9 mouse cellular contexts compared by ENCODE assay signal in the genomic region with DNA sequence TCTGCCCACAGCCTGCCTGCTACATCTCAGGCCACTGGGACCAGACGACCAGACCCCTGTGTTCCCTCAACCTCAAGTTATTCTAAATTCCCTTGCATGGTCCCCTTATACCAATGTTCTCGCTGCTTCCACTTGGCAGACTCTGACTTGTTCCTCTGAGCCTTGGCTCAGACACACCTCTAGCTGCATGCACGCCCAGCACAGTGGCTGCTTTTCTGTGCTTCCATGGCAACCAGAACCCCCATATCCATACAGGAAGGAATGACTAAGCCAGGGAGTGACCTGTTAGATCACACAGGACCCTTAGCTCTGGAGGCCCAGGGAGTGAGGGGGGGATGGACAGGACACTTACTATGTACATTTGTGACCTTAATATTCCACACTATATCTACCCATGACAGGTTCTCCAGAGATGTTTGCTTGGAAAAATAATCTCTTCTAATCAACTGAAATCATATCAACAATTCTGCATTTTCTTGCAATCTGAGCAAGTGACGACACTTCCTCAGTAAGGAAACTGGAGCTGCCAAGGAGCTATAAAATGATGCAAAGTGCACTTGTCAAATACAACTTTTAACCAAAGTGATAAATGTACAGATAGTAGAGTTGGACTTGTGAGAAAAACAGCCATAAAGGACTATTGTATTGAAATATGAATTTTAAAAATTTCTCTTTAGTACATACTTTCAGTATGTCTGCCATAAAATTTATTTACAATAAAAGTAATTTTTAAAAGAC. TPM values are rescaled to one million over a fixed set of nuclear protein-coding genes. Genes with fewer than 3 reads are reported as not detected.
A peak's percentile ranks its signal among the peaks of the same experiment; 100 is the strongest.
DNase-seq lines count a peak whose midpoint lies in the region; ATAC-seq lines count a peak whose summit lies in the region.
"Had no signal": no experiment of that assay in that cellular context is flagged by ENCODE, and none has a peak within 500 bp of the region (broad histone marks: within the 10 kb centered on the region; RNA-seq: fewer than 3 reads in every experiment).

No protein-coding gene starts in this region.

- H3K27me3 ChIP-seq in limb, embryonic 13.5 days, result no peaks in the 10 kb centered on the region
- no peaks in the 10 kb centered on the region for H3K27me3 ChIP-seq in limb, embryonic 10.5 days (ENCODE audit: low read depth, poor library complexity, severe bottlenecking)
- no peaks in the 10 kb centered on the region for H3K27me3 ChIP-seq in heart, embryonic 10.5 days (ENCODE audit: insufficient read depth, poor library complexity, severe bottlenecking)
- H3K27me3 ChIP-seq: lung, embryonic 15.5 days had no signal

- peaks cover 9% of the 10 kb centered on the region for H3K36me3 ChIP-seq in limb, embryonic 13.5 days
- H3K36me3 ChIP-seq in limb, embryonic 10.5 days, result no peaks in the 10 kb centered on the region
- no peaks in the 10 kb centered on the region for H3K36me3 ChIP-seq in heart, embryonic 10.5 days
- H3K36me3 ChIP-seq: lung, embryonic 15.5 days had no signal

- no peak overlapping the region for H3K4me2 ChIP-seq in limb, embryonic 13.5 days (replicated peaks)
- H3K4me2 ChIP-seq: lung, embryonic 15.5 days had no signal

- 52% methylated on average over 4 of the region's 4 CpGs for WGBS in limb, embryonic 13.5 days
- 64% methylated on average over 4 of the region's 4 CpGs for WGBS in limb, embryonic 10.5 days
- 38% methylated on average over 4 of the region's 4 CpGs for WGBS in heart, embryonic 10.5 days

- peak; percentile 54; the same call in 1 of the 2 replicates for ATAC-seq in limb, embryonic 13.5 days (ENCODE audit: low FRiP score, low read depth)

- H3K4me3 ChIP-seq in limb, embryonic 13.5 days, result no peak overlapping the region
- H3K4me3 ChIP-seq in limb, embryonic 10.5 days, result no peak overlapping the region
- no peak overlapping the region for H3K4me3 ChIP-seq in heart, embryonic 10.5 days
- H3K4me3 ChIP-seq: heart, adult 2 months; lung, embryonic 15.5 days had no signal

- H3K4me1 ChIP-seq in limb, embryonic 13.5 days, result peaks cover 4% of the 10 kb centered on the region; the same call in 1 of the 2 replicates
- H3K4me1 ChIP-seq in limb, embryonic 10.5 days, result peaks cover 7% of the 10 kb centered on the region
- H3K4me1 ChIP-seq in heart, embryonic 10.5 days, result peaks cover 36% of the 10 kb centered on the region
- H3K4me1 ChIP-seq: lung, embryonic 15.5 days had no signal

- H3K27ac ChIP-seq in limb, embryonic 13.5 days, result no peak overlapping the region
- no peak overlapping the region for H3K27ac ChIP-seq in limb, embryonic 10.5 days
- H3K27ac ChIP-seq in heart, embryonic 10.5 days, result 0 out of 2 replicates have a peak overlapping the region, but pooled peaks have one; percentile 39
- H3K27ac ChIP-seq: heart, adult 2 months; lung, embryonic 15.5 days had no signal

- H3K9me3 ChIP-seq in limb, embryonic 13.5 days, result no peaks in the 10 kb centered on the region
- no peaks in the 10 kb centered on the region for H3K9me3 ChIP-seq in limb, embryonic 10.5 days (replicated peaks)
- no peaks in the 10 kb centered on the region for H3K9me3 ChIP-seq in heart, embryonic 10.5 days
- H3K9me3 ChIP-seq: lung, embryonic 15.5 days had no signal

- no peak overlapping the region for H3K9ac ChIP-seq in limb, embryonic 13.5 days
- H3K9ac ChIP-seq: lung, embryonic 15.5 days had no signal

- intact Hi-C loops in gastrocnemius, postnatal 14 days (cut with DNase I; ENCODE audit: low total_unique reads), result no loop called here

- no peak for DNase-seq in limb, embryonic 10.5 days (ENCODE audit: low spot score)
- DNase-seq in embryo, embryonic 9.5 days (ENCODE audit: extremely low spot score), result peak; percentile 9
- DNase-seq in heart, embryonic 10.5 days (ENCODE audit: low spot score), result peak; percentile 86
- peak; percentile 21 for DNase-seq in right cerebral cortex, postnatal 14 days
- DNase-seq in spleen, postnatal 4 days (ENCODE audit: low spot score in 2 of 2), result no peak
- DNase-seq in gastrocnemius, postnatal 14 days, result no peak

RNA-seq across cellular contexts. Expression of a gene that starts 29.0 kb away (rescaled TPM):
- 1.5 and 1.9 TPM in 2 replicates for polyA plus RNA-seq in limb, embryonic 13.5 days (2015; fragmentation: Nextera tagmentation; extraction: Ambion mirVana)
- polyA plus RNA-seq in limb, embryonic 10.5 days (2016; fragmentation: Nextera tagmentation; extraction: Ambion mirVana), result 0.56 and 0.73 TPM in 2 replicates
- 1.6 and 2.9 TPM in 2 replicates for polyA plus RNA-seq in heart, embryonic 10.5 days (2016; fragmentation: Nextera tagmentation; extraction: Ambion mirVana)
- 1 to 10 TPM; 6.4 to 6.6 TPM for total RNA-seq in gastrocnemius, postnatal 14 days (2021)

Comparison
In these comparisons a context has a peak if more than half of its experiments do, and no peak if none do; other contexts are left out.
1. DNase-seq: peak in embryo, embryonic 9.5 days (single experiment), heart, embryonic 10.5 days (single experiment) and right cerebral cortex, postnatal 14 days (single experiment); none in limb, embryonic 10.5 days (single experiment), spleen, postnatal 4 days (0 of 2) and gastrocnemius, postnatal 14 days (single experiment).